8 mouse cellular contexts compared by ENCODE assay signal in the genomic region with DNA sequence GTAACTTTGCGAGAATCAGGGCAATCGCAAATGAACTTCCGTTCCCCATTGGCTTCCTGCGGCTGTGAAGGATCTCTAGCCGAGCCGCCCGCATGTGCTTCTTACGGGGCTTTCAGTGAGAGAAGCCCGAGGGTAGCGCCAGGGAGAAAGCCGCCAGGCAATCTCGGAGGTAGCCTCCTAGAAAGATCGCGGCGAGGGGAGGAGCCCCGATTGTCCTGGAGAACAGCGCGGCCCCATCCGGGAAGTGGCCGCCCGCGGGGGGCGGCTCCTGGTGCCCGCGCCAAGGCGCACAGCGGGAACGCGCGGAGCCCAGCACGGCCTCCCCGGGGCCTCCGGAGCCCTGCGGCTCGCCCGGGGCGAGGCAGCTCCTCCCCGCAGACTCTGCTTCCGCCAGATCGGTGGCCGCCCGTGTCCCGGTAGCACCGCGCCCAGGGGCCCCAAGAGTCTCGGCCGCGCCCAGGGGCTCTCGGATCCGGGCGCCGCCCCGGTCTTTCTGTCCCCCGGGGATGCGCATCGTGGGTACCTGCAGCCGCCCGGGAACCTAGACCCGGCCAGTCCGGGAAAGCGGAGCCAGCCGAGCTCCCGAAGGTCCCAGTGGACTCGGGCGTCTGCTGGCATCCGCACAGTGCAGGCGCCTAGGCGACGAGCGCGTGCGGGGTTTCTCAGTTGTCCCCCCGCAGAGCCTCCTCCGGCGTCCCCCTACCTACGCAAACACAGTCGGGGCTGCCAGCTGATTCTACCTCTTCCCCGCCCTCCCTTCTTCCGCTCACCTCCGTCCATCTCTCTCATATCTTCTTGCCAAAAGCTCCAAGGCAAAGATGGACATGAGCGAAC.
DNase-seq lines count a peak whose midpoint lies in the region; ATAC-seq lines count a peak whose summit lies in the region.

No protein-coding gene starts in this region.

- H3K27ac ChIP-seq in embryonic facial prominence, embryonic 15.5 days (replicated peaks), result peak overlapping the region; percentile 90
- H3K27ac ChIP-seq in heart, embryonic 11.5 days (ENCODE audit: low read depth, low read length), result peak overlapping the region; percentile 95
- H3K27ac ChIP-seq in kidney, embryonic 16.5 days (ENCODE audit: low read length), result peak overlapping the region; percentile 90

- H3K9ac ChIP-seq in embryonic facial prominence, embryonic 15.5 days, result peak overlapping the region; percentile 57
- H3K9ac ChIP-seq in heart, embryonic 11.5 days (ENCODE audit: low read depth, low read length), result peak overlapping the region; percentile 93
- peak overlapping the region; percentile 80 for H3K9ac ChIP-seq in kidney, embryonic 16.5 days (replicated peaks; ENCODE audit: low read length)

- H3K36me3 ChIP-seq in embryonic facial prominence, embryonic 15.5 days, result no peaks in the 10 kb centered on the region
- no peaks in the 10 kb centered on the region for H3K36me3 ChIP-seq in heart, embryonic 11.5 days (ENCODE audit: control insufficient read depth, insufficient read depth, low read length)
- no peaks in the 10 kb centered on the region for H3K36me3 ChIP-seq in kidney, embryonic 16.5 days (ENCODE audit: insufficient read depth, low read length)

- no peaks in the 10 kb centered on the region for H3K27me3 ChIP-seq in embryonic facial prominence, embryonic 15.5 days
- H3K27me3 ChIP-seq in heart, embryonic 11.5 days (ENCODE audit: control insufficient read depth, insufficient read depth, low read length), result no peaks in the 10 kb centered on the region
- H3K27me3 ChIP-seq in kidney, embryonic 16.5 days (ENCODE audit: insufficient read depth, low read length), result no peaks in the 10 kb centered on the region

- under 1% methylated on average over 78 of the region's 81 CpGs for WGBS in embryonic facial prominence, embryonic 15.5 days
- WGBS in heart, embryonic 11.5 days (ENCODE audit: insufficient replicate concordance), result under 1% methylated on average over 78 of the region's 81 CpGs
- under 1% methylated on average over 57 of the region's 81 CpGs for WGBS in kidney, embryonic 16.5 days

- peak; percentile 86 for ATAC-seq in embryonic facial prominence, embryonic 15.5 days (ENCODE audit: insufficient number of reproducible peaks, low FRiP score, low TSS enrichment, low read depth)
- peak; percentile 86 for ATAC-seq in heart, embryonic 11.5 days (replicated peaks; ENCODE audit: insufficient number of reproducible peaks, low FRiP score, low TSS enrichment)
- peak; percentile 93 for ATAC-seq in kidney, embryonic 16.5 days (ENCODE audit: low FRiP score, low TSS enrichment)
- ATAC-seq in monocyte, adult 5-6 weeks (replicated peaks; ENCODE audit: insufficient number of reproducible peaks, low FRiP score, low TSS enrichment, poor library complexity, severe bottlenecking), result peak; percentile 38

- no peaks in the 10 kb centered on the region for H3K9me3 ChIP-seq in embryonic facial prominence, embryonic 15.5 days (replicated peaks)
- H3K9me3 ChIP-seq in heart, embryonic 11.5 days (replicated peaks; ENCODE audit: control insufficient read depth, low read length), result no peaks in the 10 kb centered on the region
- no peaks in the 10 kb centered on the region for H3K9me3 ChIP-seq in kidney, embryonic 16.5 days (ENCODE audit: low read length)

- H3K4me3 ChIP-seq in embryonic facial prominence, embryonic 15.5 days (replicated peaks), result peak overlapping the region; percentile 79
- H3K4me3 ChIP-seq in heart, embryonic 11.5 days (ENCODE audit: low read depth, low read length), result peak overlapping the region; percentile 76
- H3K4me3 ChIP-seq in kidney, embryonic 16.5 days (ENCODE audit: low read length), result peak overlapping the region; percentile 67

- peak overlapping the region; percentile 99 for H3K4me2 ChIP-seq in embryonic facial prominence, embryonic 15.5 days (replicated peaks)
- peak overlapping the region; percentile 81 for H3K4me2 ChIP-seq in heart, embryonic 11.5 days
- H3K4me2 ChIP-seq in kidney, embryonic 16.5 days (replicated peaks; ENCODE audit: low read depth, low read length), result peak overlapping the region; percentile 81

- H3K4me1 ChIP-seq in embryonic facial prominence, embryonic 15.5 days, result peaks cover 10% of the 10 kb centered on the region
- no peaks in the 10 kb centered on the region; the same call in 1 of the 2 replicates for H3K4me1 ChIP-seq in heart, embryonic 11.5 days (ENCODE audit: control insufficient read depth, insufficient read depth, low read length)
- peaks cover 10% of the 10 kb centered on the region for H3K4me1 ChIP-seq in kidney, embryonic 16.5 days (ENCODE audit: insufficient read depth, low read length)

- DNase-seq in A20 (ENCODE audit: low read depth, low spot score) (peak; percentile 86), liver (peak; percentile 63)
- peak; percentile 42 to 67 for DNase-seq in adrenal gland, postnatal 4 days (ENCODE audit: low spot score in 2 of 2)
- DNase-seq in spleen, postnatal 4 days (ENCODE audit: low spot score in 2 of 2), result peak; percentile 50 to 77

Comparison
In these comparisons a context has a peak if more than half of its experiments do, and no peak if none do; other contexts are left out.
1. Peak in every context shown above with its lines: DNase-seq, ATAC-seq, H3K4me3 ChIP-seq and H3K27ac ChIP-seq.
2. ATAC-seq: peak in every context shown above with its lines; median percentile 93 in kidney, embryonic 16.5 days; 86 in embryonic facial prominence, embryonic 15.5 days; 86 in heart, embryonic 11.5 days; 38 in monocyte, adult 5-6 weeks.